Mouse (Mus musculus) cerebellum, adult 8-10 months (tissue): ENCODE data around the gene Fblim1.
"Not testable (repeated sequence)": the region's sequence is repeated elsewhere in the genome, so short reads cannot be mapped to it uniquely, and the experiment has no call there.

Experiments used
- DNase-seq: peaks from one replicate; pipeline ENCODE4 v3.0.0; 2022

The Fblim1 gene

GRCm38 (mm10) chr4:141598894-141599250, 7.0 kb downstream of the Fblim1 start:
- DNase-seq, result no peak

- no peak for DNase-seq
These were observed 7.5 kb downstream of the Fblim1 start for GRCm38 (mm10) chr4:141598199-141598893.

- no peak for DNase-seq
These were observed 9.1 kb downstream of the Fblim1 start for GRCm38 (mm10) chr4:141596700-141597328.

GRCm38 (mm10) chr4:141595605-141596268, 10.2 kb downstream of the Fblim1 start:
- DNase-seq, result no peak

- no peak for DNase-seq
These were observed 10.8 kb downstream of the Fblim1 start for GRCm38 (mm10) chr4:141595138-141595537.

GRCm38 (mm10) chr4:141591547-141591946, 14.3 kb downstream of the Fblim1 start:
- no peak for DNase-seq

- DNase-seq, result no peak
These were observed 22.0 kb downstream of the Fblim1 start for GRCm38 (mm10) chr4:141583919-141584318.

- no peak for DNase-seq
These were observed 24.8 kb downstream of the Fblim1 start for GRCm38 (mm10) chr4:141581051-141581450.

GRCm38 (mm10) chr4:141578833-141579232, 27.1 kb downstream of the Fblim1 start:
- no peak for DNase-seq

- DNase-seq, result no peak
These were observed 29.0 kb downstream of the Fblim1 start for GRCm38 (mm10) chr4:141576877-141577276.

GRCm38 (mm10) chr4:141576404-141576803, 29.5 kb downstream of the Fblim1 start:
- no peak for DNase-seq

- DNase-seq, result peak; percentile 78
These were observed 30.9 kb downstream of the Fblim1 start for GRCm38 (mm10) chr4:141574789-141575702.

- no peak for DNase-seq
These were observed 32.4 kb downstream of the Fblim1 start for GRCm38 (mm10) chr4:141573359-141573966.

- DNase-seq, result no peak
These were observed 33.1 kb downstream of the Fblim1 start for GRCm38 (mm10) chr4:141572668-141573358.

GRCm38 (mm10) chr4:141571934-141572333, 34.0 kb downstream of the Fblim1 start:
- DNase-seq, result no peak

- DNase-seq, result no peak
These were observed 34.6 kb downstream of the Fblim1 start for GRCm38 (mm10) chr4:141571337-141571739.

GRCm38 (mm10) chr4:141570821-141571220, 35.1 kb downstream of the Fblim1 start:
- DNase-seq, result no peak

GRCm38 (mm10) chr4:141570004-141570403, 35.9 kb downstream of the Fblim1 start:
- no peak for DNase-seq

GRCm38 (mm10) chr4:141568966-141569365, 36.9 kb downstream of the Fblim1 start:
- no peak for DNase-seq

- not testable (repeated sequence) for DNase-seq
These were observed 38.7 kb downstream of the Fblim1 start for GRCm38 (mm10) chr4:141567174-141567573.

- no peak for DNase-seq
These were observed 39.7 kb downstream of the Fblim1 start for GRCm38 (mm10) chr4:141566187-141566586.

GRCm38 (mm10) chr4:141565325-141565724, 40.6 kb downstream of the Fblim1 start:
- no peak for DNase-seq
